Mouse (Mus musculus) cerebellum, adult 9-10 months (tissue): ENCODE measurements around the gene Glis3.

Source experiments
- DNase-seq: peaks from one replicate; pipeline ENCODE4 v3.0.0; 2022

Gene Glis3

GRCm38 (mm10) chr19:28225651-28226050, 454.2 kb downstream of the Glis3 start:
- DNase-seq: no peak

- DNase-seq: no peak
Measured at GRCm38 (mm10) chr19:28211630-28212029, 468.2 kb downstream of the Glis3 start.
